Mouse (Mus musculus) E14TG2a.4 (cell line): ENCODE results near the gene Trpc2.
A peak's percentile ranks its signal among the peaks of the same experiment; 100 is the strongest.

Experiments used
- H3K27me3 ChIP-seq: 2 replicates; pipeline ENCODE4 v1.6.1; 2014; ENCODE audit warnings: low read length, control low read depth; ENCODE audit not compliant: insufficient read depth
- H3K36me3 ChIP-seq: 2 replicates; pipeline ENCODE4 v1.6.1; 2014; ENCODE audit warnings: low read length, control low read depth; ENCODE audit not compliant: insufficient read depth
- H3K4me1 ChIP-seq: replicated peaks from 2 replicates; pipeline ENCODE4 v1.6.1; 2014; ENCODE audit warnings: low read depth, low read length, control low read depth
- H3K4me3 ChIP-seq: replicated peaks from 2 replicates; pipeline ENCODE4 v1.5.1; 2014; ENCODE audit warnings: mild to moderate bottlenecking, low read length
- H3K9me3 ChIP-seq: 2 replicates; pipeline ENCODE4 v1.6.1; 2014; ENCODE audit warnings: low read length, control low read depth
- CTCF ChIP-seq: conservative IDR thresholded peaks from 2 replicates; pipeline ENCODE4 v1.5.1; 2014; ENCODE audit warnings: low read length
- NANOG ChIP-seq: IDR thresholded peaks from 2 replicates; pipeline ENCODE4 v1.6.1; 2014; ENCODE audit warnings: borderline replicate concordance, low read length, mixed read lengths
- POU5F1 ChIP-seq: IDR thresholded peaks from 2 replicates; pipeline ENCODE4 v1.6.1; 2014; ENCODE audit warnings: low read length, borderline replicate concordance

The Trpc2 gene

DNA sequence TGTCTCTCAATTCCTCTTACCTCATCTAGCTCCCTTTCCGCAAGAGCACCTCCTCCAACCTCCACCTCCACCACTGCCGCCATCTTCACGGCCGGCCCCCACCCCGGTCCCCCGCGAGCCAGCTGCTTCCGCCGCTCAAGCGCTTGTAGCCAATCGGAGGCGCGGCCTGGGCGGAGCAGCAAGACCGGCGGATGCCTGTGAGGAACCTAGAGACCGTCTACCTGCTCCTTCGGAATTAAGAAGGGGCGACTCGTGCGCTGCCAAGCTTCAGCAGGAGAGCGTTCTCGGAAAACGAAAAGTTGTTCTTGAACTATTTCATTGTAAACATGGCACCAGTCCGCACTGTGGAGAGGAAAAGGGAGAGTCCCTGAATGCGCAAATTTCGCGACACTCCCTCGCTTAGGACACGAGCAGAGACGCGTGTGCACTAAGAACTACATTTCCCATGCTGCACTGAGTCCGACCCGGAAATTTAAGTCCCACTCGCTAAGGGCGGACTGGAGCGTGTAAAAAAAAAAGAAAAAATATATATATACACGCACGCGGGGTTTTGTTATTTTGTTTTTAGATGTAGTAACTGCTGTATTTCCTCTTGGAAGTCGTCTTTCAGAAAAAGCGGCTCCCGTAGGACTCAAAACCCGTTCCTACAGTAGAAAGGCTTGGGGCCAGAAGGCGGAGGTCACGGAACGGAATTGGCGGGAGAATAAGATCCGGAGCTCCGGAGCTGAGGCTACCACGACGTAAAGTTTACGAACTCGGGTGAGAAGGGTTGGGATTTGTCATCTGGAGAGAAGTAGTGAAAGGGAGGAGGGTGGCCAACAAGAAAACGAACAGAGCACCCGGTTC, 17.6 kb upstream of the Trpc2 start, which contains the start of the genes Rnf121, Xndc1 and Xntrpc:
Gene Rnf121, minus strand, starts transcription at position 424 of the 846 bp plus-strand sequence.
Gene Xndc1, plus strand, starts transcription at position 466 of the 846 bp plus-strand sequence.
Gene Xntrpc, plus strand, starts transcription at position 668 of the 846 bp plus-strand sequence.
- Histone ChIP-seq H3K9me3 (no peaks in the 10 kb centered on the region), H3K36me3 (peaks cover 29% of the 10 kb centered on the region), H3K27me3 (no peaks in the 10 kb centered on the region), H3K4me3 (peak within 1 kb of the TSS; percentile 87), H3K4me1 (peaks cover 38% of the 10 kb centered on the region)
- TF ChIP-seq NANOG (no peak), POU5F1 (no peak), CTCF (no peak)

GRCm38 (mm10) chr7:102066363-102066762, 16.6 kb upstream of the Trpc2 start:
- Histone ChIP-seq H3K27me3 (no peaks in the 10 kb centered on the region), H3K36me3 (peaks cover 37% of the 10 kb centered on the region), H3K4me3 (peak overlapping the region; percentile 87), H3K4me1 (peaks cover 38% of the 10 kb centered on the region), H3K9me3 (no peaks in the 10 kb centered on the region)
- TF ChIP-seq POU5F1 (no peak), NANOG (no peak), CTCF (no peak)

- peaks cover 92% of the 10 kb centered on the region for H3K36me3 ChIP-seq
- no peaks in the 10 kb centered on the region; the same call in none of the 2 replicates for H3K4me1 ChIP-seq
- peak; percentile 59 for TF ChIP-seq CTCF
- TF ChIP-seq NANOG: no peak
- H3K27me3 ChIP-seq: no peaks in the 10 kb centered on the region
- H3K9me3 ChIP-seq: no peaks in the 10 kb centered on the region
- no peak overlapping the region for H3K4me3 ChIP-seq
Measured at GRCm38 (mm10) chr7:102076714-102077296, 6.1 kb upstream of the Trpc2 start.

- no peak overlapping the region for H3K4me3 ChIP-seq
- H3K27me3 ChIP-seq: no peaks in the 10 kb centered on the region
- no peaks in the 10 kb centered on the region for H3K9me3 ChIP-seq
- peaks cover 92% of the 10 kb centered on the region for H3K36me3 ChIP-seq
- TF ChIP-seq CTCF (peak; percentile 75), POU5F1 (no peak), NANOG (no peak)
- H3K4me1 ChIP-seq: peaks cover 9% of the 10 kb centered on the region
Measured at GRCm38 (mm10) chr7:102078517-102078916, 4.4 kb upstream of the Trpc2 start.

DNA sequence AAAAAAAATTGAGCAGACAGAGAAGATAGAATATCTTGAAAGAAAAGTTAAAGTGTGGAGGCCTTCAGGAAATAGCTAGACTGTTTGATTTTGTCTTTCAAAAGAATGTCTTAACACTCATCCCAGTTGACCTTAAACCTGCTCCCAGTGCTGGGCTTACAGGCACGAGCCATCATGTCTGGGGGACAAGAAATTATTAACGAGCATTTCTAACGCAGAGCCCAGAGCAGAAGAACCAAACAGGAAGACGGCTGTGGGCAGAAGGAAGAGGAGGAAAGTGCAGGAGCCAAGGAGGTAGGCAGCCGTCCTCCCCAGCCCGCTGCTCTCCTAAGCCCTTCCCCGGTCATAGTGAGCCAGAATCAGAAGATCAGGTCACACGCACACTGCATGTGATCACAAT, 2.6 kb upstream of the Trpc2 start:
- Histone ChIP-seq H3K4me3 (no peak overlapping the region), H3K4me1 (peaks cover 20% of the 10 kb centered on the region), H3K27me3 (peaks cover 17% of the 10 kb centered on the region), H3K36me3 (peaks cover 77% of the 10 kb centered on the region), H3K9me3 (no peaks in the 10 kb centered on the region)
- TF ChIP-seq NANOG (no peak), POU5F1 (no peak), CTCF (no peak)

- H3K27me3 ChIP-seq: peaks cover 24% of the 10 kb centered on the region
- H3K4me3 ChIP-seq: no peak overlapping the region
- H3K4me1 ChIP-seq: peaks cover 23% of the 10 kb centered on the region
- TF ChIP-seq CTCF (no peak), NANOG (no peak), POU5F1 (no peak)
- H3K9me3 ChIP-seq: no peaks in the 10 kb centered on the region
- peaks cover 66% of the 10 kb centered on the region for H3K36me3 ChIP-seq
Measured at GRCm38 (mm10) chr7:102081784-102082183, 1.1 kb upstream of the Trpc2 start.

GRCm38 (mm10) chr7:102084041-102084696, 1.3 kb downstream of the Trpc2 start:
- peaks cover 45% of the 10 kb centered on the region for H3K36me3 ChIP-seq
- no peaks in the 10 kb centered on the region for H3K9me3 ChIP-seq
- peaks cover 23% of the 10 kb centered on the region for H3K4me1 ChIP-seq
- peak overlapping the region; percentile 59 for H3K4me3 ChIP-seq
- no peak for TF ChIP-seq CTCF
- TF ChIP-seq NANOG: no peak
- TF ChIP-seq POU5F1: no peak
- H3K27me3 ChIP-seq: peaks cover 35% of the 10 kb centered on the region

DNA sequence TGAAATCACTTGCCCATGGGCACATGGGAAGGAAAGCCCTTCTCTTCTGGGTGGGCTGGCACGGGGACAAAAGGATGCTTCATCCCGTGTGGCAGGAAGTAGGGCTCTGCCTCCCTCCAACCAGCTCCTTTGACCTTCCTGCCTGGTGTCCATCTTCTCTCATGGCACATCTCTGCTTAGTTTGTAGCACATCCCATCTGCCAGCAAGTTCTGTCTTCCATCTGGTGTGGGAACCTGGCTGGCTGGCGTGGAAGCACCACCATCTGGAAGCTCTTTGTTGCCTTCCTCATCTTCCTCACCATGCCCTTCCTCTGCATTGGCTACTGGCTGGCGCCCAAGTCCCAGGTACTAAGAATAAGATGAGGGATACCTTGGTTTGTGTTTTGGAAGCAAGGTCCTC, 4.4 kb downstream of the Trpc2 start:
- TF ChIP-seq POU5F1 (no peak), CTCF (no peak), NANOG (no peak)
- Histone ChIP-seq H3K27me3 (peaks cover 45% of the 10 kb centered on the region), H3K36me3 (peaks cover 14% of the 10 kb centered on the region)

More for the DNA sequence above, 4.4 kb downstream of the Trpc2 start:
- no peak overlapping the region for H3K4me3 ChIP-seq
- no peaks in the 10 kb centered on the region for H3K9me3 ChIP-seq
- H3K4me1 ChIP-seq: peaks cover 26% of the 10 kb centered on the region
